Mouse (Mus musculus): ENCODE results near the gene Adam21. TPM values are rescaled to one million over a fixed set of nuclear protein-coding genes. Genes with fewer than 3 reads are reported as not detected.
A peak's percentile ranks its signal among the peaks of the same experiment; 100 is the strongest.

Adam21 gene
- total and polyA plus RNA-seq, 3 experiments = 0.06 to 0.08 TPM; not detected in 1

GRCm38 (mm10) chr12:81567931-81568330 lies 343 bp downstream of the Adam21 start:
- Histone ChIP-seq H3K36me3 (ENCODE audit: control insufficient read depth in 1 of 2, insufficient read depth in 2 of 2, low read length in 2 of 2) (peaks cover 0 to 7% of the 10 kb centered on the region in 2 experiments; a peak in 3 of 4 replicates), H3K27ac (ENCODE audit: control insufficient read depth, low read depth, low read length) (no peak overlapping the region), H3K27me3 (ENCODE audit: control insufficient read depth in 1 of 2, insufficient read depth in 2 of 2, low read length in 2 of 2) (no peaks in the 10 kb centered on the region), H3K9me3 (replicated peaks; ENCODE audit: insufficient read depth, low read length) (no peaks in the 10 kb centered on the region), H3K4me3 (ENCODE audit: control insufficient read depth in 1 of 2, insufficient read depth in 1 of 2, low read depth in 2 of 2, low read length in 2 of 2) (no peak overlapping the region), H3K9ac (ENCODE audit: control insufficient read depth, low read depth, low read length, poor library complexity, severe bottlenecking) (no peak overlapping the region), H3K79me2 (ENCODE audit: control insufficient read depth, insufficient read depth, low read length, poor library complexity) (no peaks in the 10 kb centered on the region), H3K4me1 (ENCODE audit: control insufficient read depth in 1 of 2, insufficient read depth in 2 of 2, low read length in 2 of 2) (0 out of 4 replicates have a peak, but pooled peaks cover 0 to 5% of the 10 kb centered on the region in 2 experiments)
- TF ChIP-seq GABPA (IDR thresholded peaks at IDR 0.05; ENCODE audit: low read depth, low read length) (no peak), POLR2AphosphoS5 (IDR thresholded peaks at IDR 0.05; ENCODE audit: borderline replicate concordance, low read depth, low read length) (no peak), ELF1 (IDR thresholded peaks at IDR 0.05; ENCODE audit: low read depth, low read length) (no peak), ZKSCAN1 (IDR thresholded peaks at IDR 0.05; ENCODE audit: low read depth, low read length) (no peak), MEF2A (IDR thresholded peaks at IDR 0.05; ENCODE audit: extremely low read depth, insufficient replicate concordance, low read depth, low read length, poor library complexity, severe bottlenecking) (no peak), MAX (IDR thresholded peaks at IDR 0.05; ENCODE audit: low read length) (no peak), UBTF (IDR thresholded peaks at IDR 0.05; ENCODE audit: borderline replicate concordance, insufficient read depth, low read depth, low read length) (no peak), RCOR1 (IDR thresholded peaks at IDR 0.05; ENCODE audit: low read depth, low read length) (no peak), MAZ (IDR thresholded peaks at IDR 0.05; ENCODE audit: low read depth, low read length) (no peak), ZC3H11A (IDR thresholded peaks at IDR 0.05; ENCODE audit: low read depth, low read length) (no peak), CTCF (IDR thresholded peaks at IDR 0.05 in 2 of 3, conservative IDR thresholded peaks at IDR 0.05 in 1 of 3; ENCODE audit: control insufficient read depth in 1 of 3, insufficient read depth in 1 of 3, low read depth in 2 of 3, low read length in 3 of 3, poor library complexity in 1 of 3, severe bottlenecking in 1 of 3) (no peak), USF1 (IDR thresholded peaks at IDR 0.05; ENCODE audit: low read depth, low read length) (no peak), RAD21 (IDR thresholded peaks at IDR 0.05; ENCODE audit: low read depth, low read length) (no peak), MYC (IDR thresholded peaks at IDR 0.05; ENCODE audit: low read depth, low read length) (no peak), MAFK (IDR thresholded peaks at IDR 0.05; ENCODE audit: borderline replicate concordance, low read depth, low read length) (no peak), E2F4 (IDR thresholded peaks at IDR 0.05; ENCODE audit: borderline replicate concordance, low read depth, low read length) (no peak), NELFE (IDR thresholded peaks at IDR 0.05; ENCODE audit: low read depth, low read length) (no peak), ETS1 (IDR thresholded peaks at IDR 0.05; ENCODE audit: low read depth, low read length) (no peak), GATA1 (IDR thresholded peaks at IDR 0.05; ENCODE audit: low read depth, low read length) (peak; percentile 47), HCFC1 (IDR thresholded peaks at IDR 0.05; ENCODE audit: low read depth, low read length) (no peak), SMC3 (IDR thresholded peaks at IDR 0.05; ENCODE audit: low read depth, low read length) (no peak), USF2 (IDR thresholded peaks at IDR 0.05; ENCODE audit: borderline replicate concordance in 1 of 2, insufficient read depth in 1 of 2, low read depth in 1 of 2, low read length in 2 of 2) (no peak), MXI1 (IDR thresholded peaks at IDR 0.05; ENCODE audit: low read depth, low read length) (no peak), TBP (IDR thresholded peaks at IDR 0.05; ENCODE audit: low read depth, low read length) (no peak), ZNF384 (IDR thresholded peaks at IDR 0.05; ENCODE audit: low read depth, low read length) (no peak), BHLHE40 (IDR thresholded peaks at IDR 0.05; ENCODE audit: borderline replicate concordance, low read depth, low read length) (no peak), NRF1 (IDR thresholded peaks at IDR 0.05; ENCODE audit: insufficient read depth, low read depth, low read length, poor library complexity, severe bottlenecking) (no peak), MYB (IDR thresholded peaks at IDR 0.05; ENCODE audit: low read depth, low read length) (peak; percentile 23; the same call in 1 of the 2 replicates), JUND (IDR thresholded peaks at IDR 0.05; ENCODE audit: low read depth, low read length) (no peak), ZMIZ1 (IDR thresholded peaks at IDR 0.05; ENCODE audit: low read depth, low read length) (no peak), TCF12 (IDR thresholded peaks at IDR 0.05; ENCODE audit: low read depth, low read length) (peak; percentile 31; the same call in 1 of the 2 replicates), EP300 (IDR thresholded peaks at IDR 0.05; ENCODE audit: low read depth in 1 of 2, low read length in 2 of 2) (peak in 1 of 2 experiments; percentile 41; a peak in 1 of 4 replicates)
- DNase-seq (ENCODE audit: low read depth, low spot score) = peak; percentile 12

Measured in MEL (cell line).